Mouse (Mus musculus): Measurements from ENCODE around the gene Tmem131l.

DNA sequence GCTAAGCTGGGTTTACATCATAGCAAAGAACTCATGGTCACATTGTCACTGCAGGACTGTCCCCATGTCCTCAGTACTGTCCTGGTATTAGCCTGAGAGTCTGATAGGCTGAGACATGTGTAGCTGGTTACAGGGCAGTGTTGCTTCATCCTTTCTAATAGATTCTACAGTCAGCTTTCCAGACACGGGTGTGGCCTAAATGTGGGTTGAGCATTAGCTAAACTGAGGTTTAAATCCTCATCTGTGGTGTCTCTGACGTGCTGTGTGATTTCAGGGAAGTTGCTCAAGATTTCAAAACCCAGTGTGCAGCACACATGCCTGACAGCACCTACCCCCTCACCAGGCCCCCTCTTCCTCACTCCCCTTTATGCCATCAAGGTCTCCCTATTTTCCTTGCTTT lies 154.8 kb downstream of the Tmem131l start:
- TF ChIP-seq CTCF (conservative IDR thresholded peaks at IDR 0.05; ENCODE audit: insufficient read depth, insufficient read length, low read depth, low read length) (no peak), POLR2A (IDR thresholded peaks at IDR 0.05; ENCODE audit: low read depth, low read length) (no peak)
